Mouse (Mus musculus): Measurements from ENCODE around the gene Gm17490. TPM values are rescaled to one million over a fixed set of nuclear protein-coding genes. Genes with fewer than 3 reads are reported as not detected.

The Gm17490 gene
- polyA plus RNA-seq, 1 experiment from 2014 or later, result not detected

GRCm38 (mm10) chr2:11653330-11653729 is 27.3 kb upstream of the Gm17490 start:
- no peak overlapping the region for H3K4me3 ChIP-seq (replicated peaks)
- no peaks in the 10 kb centered on the region for H3K9me3 ChIP-seq
- H3K4me2 ChIP-seq (replicated peaks), result no peak overlapping the region
- no peaks in the 10 kb centered on the region for H3K27me3 ChIP-seq (replicated peaks)
- H3K9ac ChIP-seq, result no peak overlapping the region
- no peaks in the 10 kb centered on the region for H3K36me3 ChIP-seq
- no peak overlapping the region for H3K27ac ChIP-seq
- no peak for ATAC-seq
- no peaks in the 10 kb centered on the region for H3K4me1 ChIP-seq (replicated peaks)
- WGBS, result 47% methylated on average over 6 of the region's 6 CpGs

- WGBS, result 54% methylated on average over 2 of the region's 2 CpGs
- Histone ChIP-seq H3K4me2 (replicated peaks) (no peak overlapping the region), H3K27me3 (replicated peaks) (no peaks in the 10 kb centered on the region), H3K27ac (no peak overlapping the region), H3K4me1 (replicated peaks) (no peaks in the 10 kb centered on the region), H3K36me3 (no peaks in the 10 kb centered on the region), H3K9ac (no peak overlapping the region), H3K9me3 (no peaks in the 10 kb centered on the region), H3K4me3 (replicated peaks) (no peak overlapping the region)
- ATAC-seq, result no peak
Measured at GRCm38 (mm10) chr2:11652780-11653179, 26.7 kb upstream of the Gm17490 start.

GRCm38 (mm10) chr2:11652196-11652595 is 26.1 kb upstream of the Gm17490 start:
- H3K9ac ChIP-seq, result no peak overlapping the region
- no peak overlapping the region for H3K27ac ChIP-seq
- WGBS, result 75% methylated on average over 3 of the region's 3 CpGs
- no peaks in the 10 kb centered on the region for H3K4me1 ChIP-seq (replicated peaks)
- no peaks in the 10 kb centered on the region for H3K27me3 ChIP-seq (replicated peaks)
- H3K9me3 ChIP-seq, result no peaks in the 10 kb centered on the region
- no peaks in the 10 kb centered on the region for H3K36me3 ChIP-seq
- ATAC-seq, result no peak
- no peak overlapping the region for H3K4me3 ChIP-seq (replicated peaks)
- no peak overlapping the region for H3K4me2 ChIP-seq (replicated peaks)

GRCm38 (mm10) chr2:11651476-11651875 is 25.4 kb upstream of the Gm17490 start:
- Histone ChIP-seq H3K27ac (no peak overlapping the region), H3K4me3 (replicated peaks) (no peak overlapping the region), H3K9ac (no peak overlapping the region), H3K4me1 (replicated peaks) (no peaks in the 10 kb centered on the region), H3K4me2 (replicated peaks) (no peak overlapping the region), H3K9me3 (no peaks in the 10 kb centered on the region), H3K27me3 (replicated peaks) (no peaks in the 10 kb centered on the region), H3K36me3 (no peaks in the 10 kb centered on the region)
- ATAC-seq, result peak; percentile 89
- 33% methylated on average over 3 of the region's 3 CpGs for WGBS

GRCm38 (mm10) chr2:11645297-11645696 is 19.2 kb upstream of the Gm17490 start:
- Histone ChIP-seq H3K36me3 (no peaks in the 10 kb centered on the region), H3K27me3 (replicated peaks) (no peaks in the 10 kb centered on the region), H3K9ac (no peak overlapping the region), H3K4me2 (replicated peaks) (no peak overlapping the region), H3K9me3 (no peaks in the 10 kb centered on the region), H3K4me1 (replicated peaks) (no peaks in the 10 kb centered on the region), H3K27ac (no peak overlapping the region), H3K4me3 (replicated peaks) (no peak overlapping the region)
- WGBS, result 91% methylated on average over 2 of the region's 2 CpGs
- no peak for ATAC-seq

GRCm38 (mm10) chr2:11644057-11644456 is 18.0 kb upstream of the Gm17490 start:
- Histone ChIP-seq H3K9me3 (no peaks in the 10 kb centered on the region), H3K36me3 (no peaks in the 10 kb centered on the region), H3K27me3 (replicated peaks) (no peaks in the 10 kb centered on the region), H3K4me3 (replicated peaks) (no peak overlapping the region), H3K9ac (no peak overlapping the region), H3K27ac (no peak overlapping the region), H3K4me2 (replicated peaks) (no peak overlapping the region), H3K4me1 (replicated peaks) (no peaks in the 10 kb centered on the region)
- 76% methylated on average over 1 of the region's 1 CpGs for WGBS
- no peak for ATAC-seq

GRCm38 (mm10) chr2:11642451-11642941 is 16.4 kb upstream of the Gm17490 start, which contains the start of gene Il2ra:
Gene Il2ra (plus strand): TSS chr2:11642807.
- no peaks in the 10 kb centered on the region for H3K4me1 ChIP-seq (replicated peaks)
- no peak within 1 kb of the TSS for H3K4me2 ChIP-seq (replicated peaks)
- H3K27me3 ChIP-seq (replicated peaks), result no peaks in the 10 kb centered on the region
- no peaks in the 10 kb centered on the region for H3K9me3 ChIP-seq
- H3K4me3 ChIP-seq (replicated peaks), result no peak within 1 kb of the TSS
- no peak within 1 kb of the TSS for H3K27ac ChIP-seq
- H3K36me3 ChIP-seq, result no peaks in the 10 kb centered on the region
- no peak for ATAC-seq
- no peak within 1 kb of the TSS for H3K9ac ChIP-seq
- 88% methylated on average over 3 of the region's 3 CpGs for WGBS

GRCm38 (mm10) chr2:11637115-11637514 is 11.1 kb upstream of the Gm17490 start:
- Histone ChIP-seq H3K27ac (no peak overlapping the region), H3K9ac (no peak overlapping the region), H3K9me3 (no peaks in the 10 kb centered on the region), H3K27me3 (replicated peaks) (no peaks in the 10 kb centered on the region), H3K4me1 (replicated peaks) (no peaks in the 10 kb centered on the region), H3K4me2 (replicated peaks) (no peak overlapping the region), H3K36me3 (no peaks in the 10 kb centered on the region), H3K4me3 (replicated peaks) (no peak overlapping the region)
- no peak for ATAC-seq
- WGBS, result 71% methylated on average over 1 of the region's 1 CpGs

GRCm38 (mm10) chr2:11636138-11636480 is 10.0 kb upstream of the Gm17490 start:
- no peak for ATAC-seq
- H3K4me2 ChIP-seq (replicated peaks), result no peak overlapping the region
- H3K9ac ChIP-seq, result no peak overlapping the region
- no peaks in the 10 kb centered on the region for H3K4me1 ChIP-seq (replicated peaks)
- 69% methylated on average over 3 of the region's 3 CpGs for WGBS
- H3K9me3 ChIP-seq, result no peaks in the 10 kb centered on the region
- no peaks in the 10 kb centered on the region for H3K27me3 ChIP-seq (replicated peaks)
- H3K27ac ChIP-seq, result no peak overlapping the region
- H3K36me3 ChIP-seq, result no peaks in the 10 kb centered on the region
- no peak overlapping the region for H3K4me3 ChIP-seq (replicated peaks)

- H3K4me2 ChIP-seq (replicated peaks), result no peak overlapping the region
- H3K4me3 ChIP-seq (replicated peaks), result no peak overlapping the region
- no peaks in the 10 kb centered on the region for H3K9me3 ChIP-seq
- ATAC-seq, result no peak
- H3K27ac ChIP-seq, result no peak overlapping the region
- no peaks in the 10 kb centered on the region for H3K4me1 ChIP-seq (replicated peaks)
- 94% methylated on average over 5 of the region's 5 CpGs for WGBS
- no peaks in the 10 kb centered on the region for H3K27me3 ChIP-seq (replicated peaks)
- no peaks in the 10 kb centered on the region for H3K36me3 ChIP-seq
- no peak overlapping the region for H3K9ac ChIP-seq
Measured at GRCm38 (mm10) chr2:11635471-11636137, 9.5 kb upstream of the Gm17490 start.

- Histone ChIP-seq H3K9ac (no peak overlapping the region), H3K4me1 (replicated peaks) (no peaks in the 10 kb centered on the region), H3K27ac (no peak overlapping the region), H3K4me3 (replicated peaks) (no peak overlapping the region), H3K4me2 (replicated peaks) (no peak overlapping the region), H3K36me3 (no peaks in the 10 kb centered on the region), H3K9me3 (no peaks in the 10 kb centered on the region), H3K27me3 (replicated peaks) (no peaks in the 10 kb centered on the region)
- ATAC-seq, result no peak
- WGBS, result 82% methylated on average over 6 of the region's 6 CpGs
Measured at GRCm38 (mm10) chr2:11635035-11635434, 9.0 kb upstream of the Gm17490 start.

GRCm38 (mm10) chr2:11623726-11624125 is 2.3 kb downstream of the Gm17490 start:
- H3K4me2 ChIP-seq (replicated peaks), result no peak overlapping the region
- H3K4me3 ChIP-seq (replicated peaks), result no peak overlapping the region
- H3K27ac ChIP-seq, result no peak overlapping the region
- no peaks in the 10 kb centered on the region for H3K4me1 ChIP-seq (replicated peaks)
- no peaks in the 10 kb centered on the region for H3K9me3 ChIP-seq
- H3K27me3 ChIP-seq (replicated peaks), result no peaks in the 10 kb centered on the region
- H3K9ac ChIP-seq, result no peak overlapping the region
- 79% methylated on average over 2 of the region's 2 CpGs for WGBS
- no peak for ATAC-seq
- H3K36me3 ChIP-seq, result no peaks in the 10 kb centered on the region

GRCm38 (mm10) chr2:11623173-11623572 is 2.9 kb downstream of the Gm17490 start:
- no peaks in the 10 kb centered on the region for H3K36me3 ChIP-seq
- ATAC-seq, result no peak
- no peak overlapping the region for H3K27ac ChIP-seq
- no peaks in the 10 kb centered on the region for H3K9me3 ChIP-seq
- no peak overlapping the region for H3K4me2 ChIP-seq (replicated peaks)
- no peak overlapping the region for H3K4me3 ChIP-seq (replicated peaks)
- WGBS, result 83% methylated on average over 8 of the region's 8 CpGs
- H3K27me3 ChIP-seq (replicated peaks), result no peaks in the 10 kb centered on the region
- no peaks in the 10 kb centered on the region for H3K4me1 ChIP-seq (replicated peaks)
- no peak overlapping the region for H3K9ac ChIP-seq
